Mouse (Mus musculus): ENCODE data around the gene Mmp11. TPM values are rescaled to one million over a fixed set of nuclear protein-coding genes. Genes with fewer than 3 reads are reported as not detected.
"Not testable (repeated sequence)": the region's sequence is repeated elsewhere in the genome, so short reads cannot be mapped to it uniquely, and the experiment has no call there.

Mmp11 gene
- polyA plus RNA-seq, 1 experiment from 2014 or later, result 30.1 TPM

- not testable (repeated sequence) for H3K9me3 ChIP-seq; H3K27ac ChIP-seq; H3K9ac ChIP-seq; H3K27me3 ChIP-seq (replicated peaks); H3K36me3 ChIP-seq; H3K4me3 ChIP-seq (replicated peaks); ATAC-seq; H3K4me2 ChIP-seq (replicated peaks)
- WGBS, result 88% methylated on average over 5 of the region's 5 CpGs
- H3K4me1 ChIP-seq (replicated peaks), result peaks cover 11% of the 10 kb centered on the region
Observed at GRCm38 (mm10) chr10:75887504-75887903, 48.8 kb downstream of the Mmp11 start.

GRCm38 (mm10) chr10:75884742-75885141 is 51.6 kb downstream of the Mmp11 start:
- Histone ChIP-seq H3K9ac (no peak overlapping the region), H3K4me1 (replicated peaks) (peaks cover 18% of the 10 kb centered on the region), H3K27ac (no peak overlapping the region), H3K4me2 (replicated peaks) (no peak overlapping the region), H3K36me3 (no peaks in the 10 kb centered on the region), H3K9me3 (no peaks in the 10 kb centered on the region), H3K27me3 (replicated peaks) (no peaks in the 10 kb centered on the region), H3K4me3 (replicated peaks) (no peak overlapping the region)
- ATAC-seq, result no peak
- 94% methylated on average over 8 of the region's 8 CpGs for WGBS

- WGBS, result under 1% methylated on average over 10 of the region's 10 CpGs
- H3K9me3 ChIP-seq, result no peaks in the 10 kb centered on the region
- ATAC-seq, result peak; percentile 66
- peak overlapping the region; percentile 39 for H3K4me2 ChIP-seq (replicated peaks)
- H3K27me3 ChIP-seq (replicated peaks), result no peaks in the 10 kb centered on the region
- H3K36me3 ChIP-seq, result no peaks in the 10 kb centered on the region
- H3K4me1 ChIP-seq (replicated peaks), result peaks cover 13% of the 10 kb centered on the region
- no peak overlapping the region for H3K9ac ChIP-seq
- H3K27ac ChIP-seq, result no peak overlapping the region
- no peak overlapping the region for H3K4me3 ChIP-seq (replicated peaks)
Observed at GRCm38 (mm10) chr10:75883232-75883552, 53.1 kb downstream of the Mmp11 start.

GRCm38 (mm10) chr10:75882433-75883231 is 53.7 kb downstream of the Mmp11 start:
- no peak overlapping the region for H3K27ac ChIP-seq
- H3K36me3 ChIP-seq, result no peaks in the 10 kb centered on the region
- H3K9me3 ChIP-seq, result no peaks in the 10 kb centered on the region
- 8% methylated on average over 15 of the region's 15 CpGs for WGBS
- H3K4me1 ChIP-seq (replicated peaks), result peaks cover 13% of the 10 kb centered on the region
- no peak overlapping the region for H3K4me3 ChIP-seq (replicated peaks)
- peak; percentile 46 for ATAC-seq
- H3K9ac ChIP-seq, result no peak overlapping the region
- peak overlapping the region; percentile 39 for H3K4me2 ChIP-seq (replicated peaks)
- no peaks in the 10 kb centered on the region for H3K27me3 ChIP-seq (replicated peaks)

- WGBS, result 18% methylated on average over 20 of the region's 20 CpGs
- H3K4me1 ChIP-seq (replicated peaks), result peaks cover 13% of the 10 kb centered on the region
Observed at GRCm38 (mm10) chr10:75881578-75882432, 54.5 kb downstream of the Mmp11 start.

GRCm38 (mm10) chr10:75880771-75881577 is 55.3 kb downstream of the Mmp11 start:
- H3K27me3 ChIP-seq (replicated peaks), result no peaks in the 10 kb centered on the region
- H3K36me3 ChIP-seq, result no peaks in the 10 kb centered on the region
- H3K4me3 ChIP-seq (replicated peaks), result no peak overlapping the region
- 55% methylated on average over 6 of the region's 6 CpGs for WGBS
- no peak overlapping the region for H3K27ac ChIP-seq
- no peaks in the 10 kb centered on the region for H3K9me3 ChIP-seq
- no peak overlapping the region for H3K9ac ChIP-seq
- peaks cover 13% of the 10 kb centered on the region for H3K4me1 ChIP-seq (replicated peaks)
- no peak for ATAC-seq
- H3K4me2 ChIP-seq (replicated peaks), result no peak overlapping the region

More at GRCm38 (mm10) chr10:75881578-75882432, 54.5 kb downstream of the Mmp11 start:
- Histone ChIP-seq H3K27ac (no peak overlapping the region), H3K4me2 (replicated peaks) (0 out of 2 replicates have a peak overlapping the region, but pooled peaks have one; percentile 37), H3K9ac (no peak overlapping the region), H3K4me3 (replicated peaks) (no peak overlapping the region), H3K36me3 (no peaks in the 10 kb centered on the region), H3K9me3 (no peaks in the 10 kb centered on the region), H3K27me3 (replicated peaks) (no peaks in the 10 kb centered on the region)
- ATAC-seq, result peak; percentile 76

- H3K36me3 ChIP-seq, result no peaks in the 10 kb centered on the region
- peaks cover 13% of the 10 kb centered on the region for H3K4me1 ChIP-seq (replicated peaks)
- no peak overlapping the region for H3K9ac ChIP-seq
- H3K27me3 ChIP-seq (replicated peaks), result no peaks in the 10 kb centered on the region
- no peak for ATAC-seq
- H3K4me2 ChIP-seq (replicated peaks), result no peak overlapping the region
- WGBS, result 92% methylated on average over 10 of the region's 10 CpGs
- H3K4me3 ChIP-seq (replicated peaks), result no peak overlapping the region
- H3K9me3 ChIP-seq, result no peaks in the 10 kb centered on the region
- H3K27ac ChIP-seq, result no peak overlapping the region
Observed at GRCm38 (mm10) chr10:75880351-75880750, 55.9 kb downstream of the Mmp11 start.

GRCm38 (mm10) chr10:75878836-75879235 is 57.5 kb downstream of the Mmp11 start:
- ATAC-seq, result no peak
- H3K4me3 ChIP-seq (replicated peaks), result no peak overlapping the region
- H3K27ac ChIP-seq, result no peak overlapping the region

GRCm38 (mm10) chr10:75873543-75874170 is 62.6 kb downstream of the Mmp11 start:
- Histone ChIP-seq H3K9me3 (no peaks in the 10 kb centered on the region), H3K27ac (no peak overlapping the region), H3K9ac (no peak overlapping the region), H3K4me3 (replicated peaks) (no peak overlapping the region), H3K4me2 (replicated peaks) (peak overlapping the region; percentile 70), H3K27me3 (replicated peaks) (no peaks in the 10 kb centered on the region), H3K36me3 (no peaks in the 10 kb centered on the region), H3K4me1 (replicated peaks) (peaks cover 5% of the 10 kb centered on the region; the same call in 1 of the 2 replicates)
- no peak for ATAC-seq
- 35% methylated on average over 10 of the region's 10 CpGs for WGBS

More at GRCm38 (mm10) chr10:75878836-75879235, 57.5 kb downstream of the Mmp11 start:
- no peak overlapping the region for H3K9ac ChIP-seq
- no peaks in the 10 kb centered on the region for H3K36me3 ChIP-seq
- H3K9me3 ChIP-seq, result no peaks in the 10 kb centered on the region
- peaks cover 13% of the 10 kb centered on the region for H3K4me1 ChIP-seq (replicated peaks)
- no peak overlapping the region for H3K4me2 ChIP-seq (replicated peaks)
- no peaks in the 10 kb centered on the region for H3K27me3 ChIP-seq (replicated peaks)
- 86% methylated on average over 3 of the region's 3 CpGs for WGBS

All from intestine, embryonic 15.5 days (tissue).